Mouse (Mus musculus): ENCODE measurements around the gene Map2k1. TPM values are rescaled to one million over a fixed set of nuclear protein-coding genes. Genes with fewer than 3 reads are reported as not detected.
A peak's percentile ranks its signal among the peaks of the same experiment; 100 is the strongest.
"Not testable (repeated sequence)": the region's sequence is repeated elsewhere in the genome, so short reads cannot be mapped to it uniquely, and the experiment has no call there.

Gene Map2k1
- polyA plus RNA-seq, 1 experiment from 2014 or later, result 30.9 TPM

DNA sequence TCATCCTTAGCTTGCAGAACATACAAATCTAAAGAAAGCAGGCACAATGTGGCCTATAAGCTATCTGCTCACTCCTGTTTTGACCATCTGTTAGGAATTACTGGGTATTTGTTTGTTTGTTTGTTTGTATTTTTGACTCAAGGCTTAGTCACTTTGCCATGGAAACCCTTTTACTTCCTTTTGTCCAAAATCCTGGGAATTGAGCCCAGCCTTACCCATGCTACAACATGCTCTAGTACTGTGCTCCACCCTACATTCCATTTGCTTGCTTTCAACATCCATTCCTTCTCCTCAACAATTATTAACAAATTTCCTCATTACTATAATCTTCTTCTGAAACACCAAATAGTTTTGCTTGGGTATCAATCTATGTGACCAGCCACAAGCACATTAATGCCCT is 50.6 kb downstream of the Map2k1 start:
- no peak for ATAC-seq (ENCODE audit: insufficient read depth)
- no peak overlapping the region for H3K4me2 ChIP-seq
- 0 out of 2 replicates have a peak overlapping the region, but pooled peaks have one; percentile 3 for H3K27ac ChIP-seq (replicated peaks)
- H3K4me3 ChIP-seq (replicated peaks), result no peak overlapping the region
- H3K9me3 ChIP-seq (replicated peaks), result no peaks in the 10 kb centered on the region
- H3K4me1 ChIP-seq (replicated peaks), result peaks cover 11% of the 10 kb centered on the region; the same call in 1 of the 2 replicates
- no peak overlapping the region for H3K9ac ChIP-seq
- peaks cover 13% of the 10 kb centered on the region; the same call in 1 of the 2 replicates for H3K36me3 ChIP-seq (replicated peaks)
- no peaks in the 10 kb centered on the region for H3K27me3 ChIP-seq

DNA sequence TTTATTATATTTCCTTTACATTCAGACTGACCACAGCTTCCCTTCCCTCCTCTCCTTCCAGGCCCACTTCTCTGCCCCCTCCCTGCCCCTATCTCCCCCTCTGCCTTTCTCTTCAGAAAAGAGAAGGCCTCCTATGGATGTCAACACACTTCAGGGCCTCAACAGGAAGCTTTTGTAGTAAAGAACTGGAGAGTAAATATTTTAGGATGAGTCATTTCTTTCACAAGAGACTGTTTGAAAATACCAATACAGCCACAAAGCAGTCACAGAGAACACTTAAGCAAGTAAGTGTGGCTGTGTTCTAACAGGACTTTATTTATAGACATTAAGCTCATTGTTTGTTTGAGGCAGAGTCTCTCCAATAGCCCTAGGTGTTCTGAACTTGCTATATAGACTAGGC is 51.1 kb downstream of the Map2k1 start:
- Histone ChIP-seq H3K9me3 (replicated peaks) (no peaks in the 10 kb centered on the region), H3K4me2 (no peak overlapping the region), H3K27ac (replicated peaks) (0 out of 2 replicates have a peak overlapping the region, but pooled peaks have one; percentile 3), H3K36me3 (replicated peaks) (peaks cover 13% of the 10 kb centered on the region; the same call in 1 of the 2 replicates), H3K4me1 (replicated peaks) (peaks cover 11% of the 10 kb centered on the region; the same call in 1 of the 2 replicates), H3K9ac (no peak overlapping the region), H3K27me3 (no peaks in the 10 kb centered on the region), H3K4me3 (replicated peaks) (no peak overlapping the region)
- no peak for ATAC-seq (ENCODE audit: insufficient read depth)

DNA sequence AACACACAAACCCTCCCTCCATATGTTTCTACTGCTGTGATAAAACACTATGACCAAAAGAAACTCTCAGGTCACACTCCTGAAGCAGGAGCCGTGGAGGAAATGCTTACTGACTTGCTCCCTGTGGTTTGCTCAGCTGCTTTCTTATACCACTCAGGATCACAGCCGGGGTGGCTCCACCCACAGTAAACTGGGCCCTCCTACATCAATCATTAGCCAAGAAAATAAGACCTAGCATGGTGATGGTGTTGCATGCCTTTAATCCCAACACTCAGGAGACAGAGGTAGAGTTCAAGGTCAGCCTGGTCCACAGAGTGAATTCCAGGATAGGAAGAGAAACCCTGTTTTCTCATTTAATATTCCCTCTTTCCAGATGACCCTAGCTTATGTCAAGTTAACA is 53.5 kb downstream of the Map2k1 start:
- WGBS (ENCODE audit: insufficient replicate concordance), result 40% methylated on average over 2 of the region's 2 CpGs
- no peaks in the 10 kb centered on the region for H3K27me3 ChIP-seq
- H3K4me2 ChIP-seq, result no peak overlapping the region
- H3K4me1 ChIP-seq (replicated peaks), result peaks cover 11% of the 10 kb centered on the region; the same call in 1 of the 2 replicates
- ATAC-seq (ENCODE audit: insufficient read depth), result no peak
- H3K4me3 ChIP-seq (replicated peaks), result no peak overlapping the region
- no peak overlapping the region for H3K27ac ChIP-seq (replicated peaks)
- peaks cover 9% of the 10 kb centered on the region; the same call in 1 of the 2 replicates for H3K36me3 ChIP-seq (replicated peaks)
- no peak overlapping the region for H3K9ac ChIP-seq
- no peaks in the 10 kb centered on the region for H3K9me3 ChIP-seq (replicated peaks)

DNA sequence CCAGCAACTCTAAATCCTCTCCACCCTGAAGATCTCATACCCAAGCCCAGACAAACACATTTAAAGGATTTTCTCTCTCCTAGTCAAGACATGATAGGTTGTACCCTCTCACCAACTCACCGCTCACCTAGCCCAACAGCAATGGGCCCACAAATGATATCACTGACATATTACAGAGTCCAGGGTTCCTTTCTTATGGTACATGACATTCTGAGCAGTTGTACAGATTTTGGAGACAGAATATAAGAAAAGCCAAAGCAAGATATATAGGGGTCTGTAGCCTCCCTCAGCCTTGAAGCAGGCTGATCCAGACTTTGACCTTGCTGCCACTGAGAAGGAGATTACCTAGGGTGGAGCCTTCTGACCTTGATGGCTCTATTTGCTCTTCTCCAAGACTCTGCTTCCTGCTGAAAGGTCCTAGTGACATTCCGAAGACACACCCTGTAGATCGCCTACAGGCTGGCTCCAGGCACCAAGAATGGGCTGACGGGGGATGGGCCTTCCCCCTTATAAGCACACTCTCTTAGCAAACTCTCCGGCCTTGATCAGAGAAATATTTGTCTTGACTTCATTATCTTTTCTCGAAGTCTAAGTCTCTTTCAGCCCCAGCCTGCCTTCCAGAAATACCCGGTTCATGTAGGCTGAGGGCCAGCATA is 54.5 kb downstream of the Map2k1 start:
- 74% methylated on average over 7 of the region's 7 CpGs for WGBS (ENCODE audit: insufficient replicate concordance)
- not testable (repeated sequence) for H3K27ac ChIP-seq (replicated peaks); H3K4me2 ChIP-seq; H3K9ac ChIP-seq; ATAC-seq (ENCODE audit: insufficient read depth); H3K27me3 ChIP-seq; H3K9me3 ChIP-seq (replicated peaks); H3K36me3 ChIP-seq (replicated peaks); H3K4me3 ChIP-seq (replicated peaks)
- peaks cover 11% of the 10 kb centered on the region; the same call in 1 of the 2 replicates for H3K4me1 ChIP-seq (replicated peaks)

DNA sequence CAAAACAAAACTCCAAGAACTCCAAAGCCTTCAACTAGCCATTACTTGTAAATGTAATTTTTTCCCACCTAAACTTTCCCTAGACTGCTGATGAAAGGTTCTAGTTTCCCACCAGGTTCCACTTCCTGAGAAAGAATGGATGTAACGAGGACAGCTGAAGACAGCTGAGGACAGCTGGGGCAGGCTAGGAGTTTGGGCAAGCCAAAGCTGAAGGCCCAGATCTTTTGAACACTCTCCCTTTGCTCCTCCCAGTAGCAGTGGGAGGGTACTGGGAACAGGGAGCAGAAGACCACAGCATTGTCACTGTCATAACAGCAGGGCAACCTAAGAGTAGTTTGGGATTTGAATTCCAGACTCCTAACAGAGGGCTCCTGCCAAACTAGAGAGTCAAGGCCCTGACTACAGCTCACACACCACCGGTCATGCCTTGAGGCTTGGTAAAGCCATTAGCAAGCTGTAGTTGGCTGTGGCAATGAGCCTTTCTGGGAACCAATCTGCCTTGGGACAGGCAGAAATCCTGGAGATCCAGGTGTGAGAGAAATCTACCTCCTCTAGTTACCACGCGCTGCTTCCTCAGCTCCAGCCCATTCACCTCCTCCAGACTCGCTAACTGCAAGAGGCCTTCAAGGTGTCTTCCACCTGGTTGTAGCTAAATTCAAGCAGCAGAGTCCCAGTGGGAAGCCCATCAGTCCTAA is 55.2 kb downstream of the Map2k1 start:
- no peak overlapping the region for H3K27ac ChIP-seq (replicated peaks)
- 82% methylated on average over 5 of the region's 5 CpGs for WGBS (ENCODE audit: insufficient replicate concordance)
- no peak for ATAC-seq (ENCODE audit: insufficient read depth)

DNA sequence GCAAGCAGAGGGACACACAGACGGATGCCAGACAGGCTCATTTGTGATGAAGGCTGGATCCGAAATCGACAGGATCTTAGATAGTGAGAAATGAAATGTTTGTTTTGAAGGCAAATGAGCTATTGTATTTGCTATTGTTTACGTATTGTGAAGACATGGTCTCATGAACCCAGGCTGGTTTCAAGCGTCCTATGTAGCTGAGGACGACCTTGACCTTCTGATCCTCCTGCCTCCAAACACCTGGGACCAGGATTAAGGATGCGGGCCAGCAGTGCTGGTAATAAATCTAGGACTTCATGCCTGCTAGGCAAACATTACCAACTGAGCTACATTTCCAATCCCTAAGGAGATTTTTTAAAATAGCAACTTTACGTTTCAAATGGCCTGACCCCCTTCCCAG is 55.9 kb downstream of the Map2k1 start:
- peaks cover 16% of the 10 kb centered on the region for H3K36me3 ChIP-seq (replicated peaks)
- no peaks in the 10 kb centered on the region for H3K9me3 ChIP-seq (replicated peaks)
- no peaks in the 10 kb centered on the region for H3K27me3 ChIP-seq
- H3K27ac ChIP-seq (replicated peaks), result no peak overlapping the region
- 69% methylated on average over 8 of the region's 8 CpGs for WGBS (ENCODE audit: insufficient replicate concordance)
- no peak overlapping the region for H3K9ac ChIP-seq
- no peak overlapping the region for H3K4me3 ChIP-seq (replicated peaks)
- H3K4me1 ChIP-seq (replicated peaks), result peaks cover 7% of the 10 kb centered on the region; the same call in 1 of the 2 replicates
- H3K4me2 ChIP-seq, result no peak overlapping the region
- ATAC-seq (ENCODE audit: insufficient read depth), result no peak

More for the DNA sequence above, 55.2 kb downstream of the Map2k1 start:
- no peaks in the 10 kb centered on the region for H3K9me3 ChIP-seq (replicated peaks)
- no peaks in the 10 kb centered on the region for H3K27me3 ChIP-seq
- no peak overlapping the region for H3K4me2 ChIP-seq
- no peak overlapping the region for H3K9ac ChIP-seq
- H3K4me1 ChIP-seq (replicated peaks), result peaks cover 11% of the 10 kb centered on the region; the same call in 1 of the 2 replicates
- no peak overlapping the region for H3K4me3 ChIP-seq (replicated peaks)
- peaks cover 12% of the 10 kb centered on the region for H3K36me3 ChIP-seq (replicated peaks)

DNA sequence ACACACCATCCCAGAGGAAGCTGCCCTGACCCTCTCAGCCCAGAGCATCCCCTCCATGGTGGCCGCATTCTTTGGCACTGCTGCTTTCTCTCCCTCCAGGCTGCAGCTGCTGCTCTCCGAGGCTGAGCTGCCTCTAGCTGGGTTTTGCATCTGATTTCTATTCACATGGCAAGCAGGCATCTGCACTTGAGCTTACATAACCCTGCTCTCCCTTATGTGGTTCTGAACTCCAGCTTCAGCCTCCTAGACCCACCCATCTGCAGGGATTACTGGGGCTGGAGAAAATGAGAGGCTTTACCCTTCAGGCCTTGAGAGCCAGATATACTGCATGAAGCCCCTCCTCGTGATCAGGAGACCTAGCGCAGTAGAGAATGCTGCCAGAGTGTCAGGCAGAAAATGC is 57.9 kb downstream of the Map2k1 start:
- ATAC-seq (ENCODE audit: insufficient read depth), result no peak
- no peak overlapping the region for H3K4me2 ChIP-seq
- no peak overlapping the region for H3K4me3 ChIP-seq (replicated peaks)
- 66% methylated on average over 4 of the region's 4 CpGs for WGBS (ENCODE audit: insufficient replicate concordance)
- H3K27ac ChIP-seq (replicated peaks), result no peak overlapping the region
- H3K4me1 ChIP-seq (replicated peaks), result peaks cover 4% of the 10 kb centered on the region; the same call in 1 of the 2 replicates
- peaks cover 30% of the 10 kb centered on the region for H3K36me3 ChIP-seq (replicated peaks)
- no peaks in the 10 kb centered on the region for H3K27me3 ChIP-seq
- H3K9ac ChIP-seq, result no peak overlapping the region
- H3K9me3 ChIP-seq (replicated peaks), result no peaks in the 10 kb centered on the region

DNA sequence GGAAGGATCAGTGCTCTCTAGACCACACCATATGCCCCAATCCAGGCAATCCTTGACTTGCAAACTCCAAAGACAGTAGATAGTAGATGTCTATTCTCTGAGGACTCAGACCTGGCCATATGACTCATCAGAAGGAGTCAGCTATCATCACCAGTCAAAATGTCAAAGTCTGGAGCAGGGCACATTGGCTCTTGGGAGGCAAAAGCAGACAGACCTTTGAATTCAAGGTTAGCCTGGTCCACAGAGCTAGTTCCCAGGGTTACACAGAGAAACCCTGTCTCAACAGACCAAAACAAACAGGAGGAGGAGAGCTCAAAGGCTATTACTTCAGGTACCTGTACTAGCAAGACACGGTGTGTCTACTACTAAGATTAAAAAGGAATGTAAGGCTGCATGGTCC is 59.6 kb downstream of the Map2k1 start:
- no peak overlapping the region for H3K27ac ChIP-seq (replicated peaks)
- H3K36me3 ChIP-seq (replicated peaks), result peaks cover 41% of the 10 kb centered on the region
- no peaks in the 10 kb centered on the region for H3K4me1 ChIP-seq (replicated peaks)
- 77% methylated on average over 1 of the region's 1 CpGs for WGBS (ENCODE audit: insufficient replicate concordance)
- H3K27me3 ChIP-seq, result no peaks in the 10 kb centered on the region
- no peak overlapping the region for H3K4me3 ChIP-seq (replicated peaks)
- no peaks in the 10 kb centered on the region for H3K9me3 ChIP-seq (replicated peaks)
- H3K4me2 ChIP-seq, result no peak overlapping the region
- no peak overlapping the region for H3K9ac ChIP-seq
- no peak for ATAC-seq (ENCODE audit: insufficient read depth)

DNA sequence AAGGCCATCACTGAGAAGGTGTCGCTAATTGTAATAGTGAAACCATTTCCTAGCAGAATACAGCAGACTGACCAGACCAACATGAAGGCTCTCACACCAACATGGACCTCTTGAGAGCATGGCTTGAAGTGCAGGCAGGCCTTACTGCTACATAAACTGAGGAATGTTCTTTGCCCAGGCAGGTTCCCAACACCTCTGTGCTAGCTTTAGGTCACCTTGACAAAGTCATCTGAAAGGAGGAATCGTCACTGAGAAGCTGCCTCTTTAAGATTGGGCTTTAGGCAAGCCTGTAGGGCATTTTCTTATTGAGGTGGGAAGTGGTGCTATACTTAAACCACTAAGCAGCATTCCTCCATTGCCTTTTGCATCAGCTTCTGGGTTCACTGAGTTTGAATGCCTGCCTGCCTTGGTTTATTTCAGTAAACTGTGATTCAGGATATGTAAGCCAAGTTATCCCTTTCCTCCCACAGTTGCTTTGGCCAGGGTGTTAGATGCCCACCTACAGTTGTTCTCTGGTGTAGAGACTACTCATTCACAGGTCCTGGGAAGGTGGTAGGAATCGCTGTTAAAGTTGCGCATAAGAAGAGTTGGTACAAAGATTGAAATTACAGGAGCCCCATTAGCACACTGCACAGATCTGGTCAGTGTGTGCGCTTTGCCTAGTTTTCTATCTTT is 69.1 kb downstream of the Map2k1 start:
- no peak overlapping the region for H3K4me3 ChIP-seq (replicated peaks)
- no peak overlapping the region for H3K9ac ChIP-seq
- no peaks in the 10 kb centered on the region for H3K9me3 ChIP-seq (replicated peaks)
- H3K4me2 ChIP-seq, result no peak overlapping the region
- H3K4me1 ChIP-seq (replicated peaks), result peaks cover 10% of the 10 kb centered on the region
- no peak for ATAC-seq (ENCODE audit: insufficient read depth)
- WGBS (ENCODE audit: insufficient replicate concordance), result 81% methylated on average over 5 of the region's 5 CpGs
- no peak overlapping the region for H3K27ac ChIP-seq (replicated peaks)
- H3K27me3 ChIP-seq, result no peaks in the 10 kb centered on the region
- H3K36me3 ChIP-seq (replicated peaks), result peaks cover 58% of the 10 kb centered on the region

DNA sequence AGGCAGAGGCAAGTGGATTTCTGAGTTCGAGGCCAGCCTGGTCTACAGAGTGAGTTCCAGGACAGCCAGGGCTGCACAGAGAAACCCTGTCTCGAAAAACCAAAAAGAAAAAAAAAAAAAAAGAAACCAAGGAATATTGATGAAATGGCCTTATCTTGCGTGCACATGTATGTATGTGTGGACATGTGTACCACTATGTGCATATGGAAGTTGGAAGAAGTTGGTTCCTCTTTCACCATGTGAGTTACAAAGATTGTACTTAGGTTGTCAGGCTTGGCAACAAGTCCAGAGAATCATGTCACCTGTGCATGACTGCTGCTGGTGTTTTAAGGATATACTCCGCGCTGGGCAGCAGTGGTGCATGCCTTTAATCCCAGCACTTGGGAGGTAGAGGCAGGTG is 70.1 kb downstream of the Map2k1 start:
- H3K9me3 ChIP-seq (replicated peaks); ATAC-seq (ENCODE audit: insufficient read depth); H3K27me3 ChIP-seq; H3K9ac ChIP-seq; H3K4me2 ChIP-seq; H3K4me3 ChIP-seq (replicated peaks); H3K27ac ChIP-seq (replicated peaks): not testable (repeated sequence)
- 80% methylated on average over 5 of the region's 5 CpGs for WGBS (ENCODE audit: insufficient replicate concordance)
- peaks cover 58% of the 10 kb centered on the region for H3K36me3 ChIP-seq (replicated peaks)
- H3K4me1 ChIP-seq (replicated peaks), result peaks cover 16% of the 10 kb centered on the region

DNA sequence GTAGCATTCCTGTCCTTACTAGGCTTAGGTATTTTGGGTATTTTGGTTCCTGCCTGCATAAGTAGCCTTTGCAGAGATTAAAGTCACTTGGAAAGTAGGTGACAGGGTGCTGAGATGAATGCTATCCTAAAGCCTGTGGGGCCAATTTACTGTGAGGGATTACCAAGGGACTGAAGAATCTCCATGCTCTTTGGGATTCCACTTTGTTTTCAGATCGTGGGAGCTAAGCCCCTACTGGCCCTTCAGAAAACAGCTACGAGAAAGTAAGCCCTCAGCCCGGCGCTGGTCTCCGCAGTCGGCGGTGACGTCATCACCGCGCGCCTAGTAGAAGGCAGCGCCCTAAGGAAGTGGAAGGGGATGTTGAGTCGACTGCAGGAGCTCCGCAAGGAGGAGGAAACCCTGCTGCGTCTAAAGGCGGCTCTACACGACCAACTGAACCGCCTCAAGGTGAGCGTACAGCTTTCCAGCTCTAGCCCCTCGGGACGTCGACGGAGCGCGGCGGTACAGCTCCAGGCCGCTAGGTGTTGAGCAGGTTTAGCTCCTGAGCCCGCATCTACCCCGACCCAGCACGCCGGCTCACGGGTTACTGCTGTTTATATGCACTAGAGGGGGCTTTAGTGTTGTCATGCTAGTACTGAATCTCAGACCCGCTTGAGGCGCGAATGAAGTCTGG is 74.3 kb downstream of the Map2k1 start, which contains the start of gene Snapc5:
TSS of gene Snapc5 (plus strand) at position 301 of the 673 bp plus-strand sequence.
- Histone ChIP-seq H3K4me1 (replicated peaks) (peaks cover 43% of the 10 kb centered on the region), H3K27ac (replicated peaks) (peak within 1 kb of the TSS; percentile 84), H3K4me2 (peak within 1 kb of the TSS; percentile 79), H3K9me3 (replicated peaks) (no peaks in the 10 kb centered on the region), H3K27me3 (no peaks in the 10 kb centered on the region), H3K36me3 (replicated peaks) (peaks cover 73% of the 10 kb centered on the region), H3K4me3 (replicated peaks) (peak within 1 kb of the TSS; percentile 82), H3K9ac (peak within 1 kb of the TSS; percentile 75)
- WGBS (ENCODE audit: insufficient replicate concordance), result under 1% methylated on average over 35 of the region's 35 CpGs
- peak; percentile 91 for ATAC-seq (ENCODE audit: insufficient read depth)
